Mouse (Mus musculus): ENCODE data around the gene Setd2.

Gene Setd2

GRCm38 (mm10) chr9:110532538-110533291 lies at the start of gene Setd2:
TSS of gene Setd2 (plus strand) at chr9:110532597.
- peak; percentile 55 to 66 for DNase-seq (ENCODE audit: low spot score in 2 of 2)

DNA sequence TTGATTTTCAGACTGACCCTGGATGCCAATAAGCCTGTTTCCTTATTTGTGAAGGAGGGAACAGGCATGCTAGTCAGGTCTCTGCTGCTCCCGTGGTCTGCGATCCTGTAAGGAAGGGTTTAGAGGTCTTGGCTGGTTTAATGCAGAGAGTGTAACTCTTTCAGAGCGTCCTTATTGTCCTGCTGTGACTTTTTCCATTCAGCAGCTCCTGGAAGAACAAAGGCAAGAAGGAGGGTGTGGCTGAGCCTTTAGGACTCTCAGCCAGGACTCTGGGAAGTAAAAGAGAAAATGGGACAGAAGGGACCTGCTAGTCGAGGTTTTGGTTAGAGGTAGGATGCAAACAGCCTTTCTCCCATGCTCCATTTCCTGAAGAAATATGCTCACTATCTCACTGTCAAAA lies 43.6 kb upstream of the Setd2 start:
- DNase-seq (ENCODE audit: low spot score in 2 of 2) = no peak

GRCm38 (mm10) chr9:110490913-110491312 lies 41.5 kb upstream of the Setd2 start:
- no peak for DNase-seq (ENCODE audit: low spot score in 2 of 2)

DNA sequence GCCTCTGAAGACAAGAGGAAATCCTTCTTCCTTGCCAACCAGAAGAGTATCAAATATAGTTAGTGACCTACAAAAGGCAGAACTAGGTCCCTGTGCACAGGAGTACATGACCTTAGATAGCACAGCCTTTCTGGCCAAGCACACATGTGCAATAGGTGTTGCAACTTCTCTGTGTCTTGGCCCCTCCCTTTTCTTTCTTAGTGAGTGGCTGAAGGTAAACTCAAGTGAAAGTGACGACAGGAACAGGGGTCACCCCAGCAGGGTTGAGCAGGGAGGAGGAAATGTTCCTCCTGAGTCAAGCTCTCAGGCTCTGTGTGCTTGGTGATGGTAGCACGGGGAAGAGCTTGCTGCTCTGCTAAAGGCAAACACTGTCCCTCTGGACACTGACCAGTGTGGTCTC lies 6.7 kb upstream of the Setd2 start:
- peak in 1 of 2 experiments; percentile 16 for DNase-seq (ENCODE audit: low spot score in 2 of 2)

- DNase-seq (ENCODE audit: low spot score in 2 of 2) = no peak
Measured at GRCm38 (mm10) chr9:110529002-110529737, 3.2 kb upstream of the Setd2 start.

DNA sequence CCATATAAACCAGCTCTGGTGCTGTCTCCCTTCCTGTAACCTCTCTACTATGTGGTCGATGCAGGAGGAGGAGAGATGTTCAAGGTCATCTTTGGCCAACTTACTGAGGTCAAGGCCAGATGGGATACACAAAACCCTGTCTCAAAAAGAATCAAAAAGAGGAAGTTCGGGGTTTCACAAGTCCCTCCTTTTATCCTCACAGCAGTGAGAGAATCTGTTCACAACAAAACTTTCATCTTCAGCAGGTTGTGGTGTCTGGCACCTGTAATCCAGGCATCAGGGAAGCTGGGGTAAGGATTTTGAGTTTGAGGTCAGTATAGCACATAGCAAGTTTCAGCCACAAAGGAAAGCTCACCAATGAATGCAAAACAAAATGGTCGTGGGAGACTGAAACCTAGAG lies 1.7 kb upstream of the Setd2 start:
- no peak for DNase-seq (ENCODE audit: low spot score in 2 of 2)

DNA sequence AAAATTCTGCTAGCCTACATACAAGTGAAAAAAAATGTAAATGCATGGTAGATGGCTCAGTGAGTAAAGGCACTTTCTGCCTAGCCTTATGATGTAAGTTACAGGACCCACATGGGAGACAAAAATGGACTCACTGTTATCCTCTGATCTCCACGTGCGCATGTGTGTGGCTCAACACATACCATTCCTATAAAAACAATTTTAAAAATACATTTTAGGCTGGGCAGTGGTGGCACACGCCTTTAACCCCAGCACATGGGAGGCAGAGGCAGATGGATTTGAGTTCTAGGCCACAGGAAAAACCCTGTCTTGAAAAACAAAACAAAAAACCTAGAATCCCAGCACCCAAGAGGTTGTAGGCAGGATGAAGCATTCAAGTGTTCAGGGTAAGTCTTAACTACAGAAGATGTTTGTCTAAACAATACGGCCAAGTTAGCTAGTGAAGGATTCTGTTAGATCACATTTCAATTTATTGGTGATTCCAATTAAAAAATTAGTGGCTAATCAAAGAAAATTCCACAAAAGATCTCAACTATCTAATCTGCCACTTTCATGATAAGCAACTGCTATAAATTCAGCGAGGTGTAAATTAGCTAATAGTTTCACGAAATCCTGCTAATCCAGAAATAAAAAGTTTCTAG lies 1.1 kb upstream of the Setd2 start:
- no peak for DNase-seq (ENCODE audit: low spot score in 2 of 2)

- peak; percentile 89 to 95 for DNase-seq (ENCODE audit: low spot score in 2 of 2)
Measured at GRCm38 (mm10) chr9:110531914-110532489, 395 bp upstream of the Setd2 start.

DNA sequence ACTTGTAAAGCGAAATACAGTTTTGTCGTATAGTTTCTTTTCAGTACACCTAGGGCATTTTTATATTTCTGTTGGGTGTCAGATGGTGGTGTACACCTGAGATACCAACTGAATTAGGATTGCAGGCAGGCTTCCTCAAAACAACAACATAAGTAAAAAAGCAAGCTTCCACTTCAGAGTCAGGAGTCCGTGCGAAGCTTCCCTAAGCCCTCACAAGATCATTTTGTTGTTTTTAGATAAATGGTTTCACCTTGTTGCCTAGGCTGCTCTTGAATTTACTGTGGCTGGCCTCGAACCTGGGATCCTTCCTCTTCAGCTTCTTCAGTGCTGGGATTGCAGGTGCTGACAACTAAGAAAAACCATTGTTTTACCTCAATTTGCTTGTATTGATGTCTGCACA lies 1.2 kb downstream of the Setd2 start:
- DNase-seq (ENCODE audit: low spot score in 2 of 2) = no peak

GRCm38 (mm10) chr9:110535114-110535513 lies 2.7 kb downstream of the Setd2 start:
- no peak for DNase-seq (ENCODE audit: low spot score in 2 of 2)

GRCm38 (mm10) chr9:110536636-110537035 lies 4.2 kb downstream of the Setd2 start:
- no peak for DNase-seq (ENCODE audit: low spot score in 2 of 2)

- DNase-seq (ENCODE audit: low spot score in 2 of 2) = no peak
Measured at GRCm38 (mm10) chr9:110538511-110538910, 6.1 kb downstream of the Setd2 start.

DNA sequence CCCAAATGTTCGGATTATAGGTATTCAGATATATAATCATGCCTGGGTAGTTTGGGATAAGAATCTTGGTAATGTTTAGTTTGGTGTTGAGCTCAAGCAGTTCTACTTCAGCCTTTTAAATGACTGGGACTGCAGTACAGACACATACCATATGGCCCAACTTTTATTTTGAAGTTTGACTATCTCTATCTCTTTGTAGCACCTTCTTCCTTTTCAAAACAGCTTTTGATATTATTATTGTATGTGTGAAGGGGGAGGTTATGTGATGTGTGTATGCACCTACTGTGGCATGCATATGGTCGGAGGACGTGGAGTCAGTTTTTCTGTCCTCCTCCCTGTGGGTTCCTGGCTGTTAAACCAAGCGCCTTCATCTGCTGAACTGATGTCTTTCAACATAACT lies 9.6 kb downstream of the Setd2 start:
- no peak for DNase-seq (ENCODE audit: low spot score in 2 of 2)

DNA sequence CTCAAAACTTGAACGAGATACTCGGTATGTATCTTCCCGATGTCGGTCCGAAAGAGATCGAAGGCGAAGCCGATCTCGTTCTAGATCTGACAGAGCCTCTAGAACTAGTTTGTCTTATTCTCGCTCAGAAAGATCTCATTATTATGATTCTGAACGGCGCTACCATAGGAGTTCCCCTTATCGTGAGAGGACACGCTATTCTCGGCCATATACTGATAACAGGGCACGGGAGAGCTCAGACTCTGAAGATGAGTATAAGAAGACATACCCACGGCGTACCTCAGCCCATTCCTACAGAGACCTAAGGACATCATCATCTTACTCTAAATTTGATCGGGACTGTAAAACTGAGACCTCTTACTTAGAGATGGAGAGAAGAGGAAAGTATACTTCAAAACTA lies 15.9 kb downstream of the Setd2 start:
- DNase-seq (ENCODE audit: low spot score in 2 of 2) = no peak

DNA sequence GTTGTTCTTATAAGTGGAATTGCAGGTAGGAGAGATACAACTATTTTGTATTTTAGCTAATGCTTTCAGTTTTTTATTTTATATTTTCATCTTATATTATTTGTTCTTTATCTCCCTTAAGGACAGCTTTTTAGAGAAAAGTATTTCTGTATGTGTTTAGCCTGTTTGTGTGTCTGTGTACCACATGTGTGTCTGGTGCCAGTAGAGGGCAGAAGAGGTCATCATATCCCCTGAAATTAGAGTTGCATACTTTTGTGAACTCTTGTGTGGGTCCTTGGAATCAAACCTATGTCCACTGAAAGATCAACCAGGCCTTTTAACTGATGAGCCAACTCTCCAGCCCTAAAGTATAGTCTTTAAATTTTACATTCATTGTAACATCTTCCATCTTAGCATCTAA lies 35.9 kb downstream of the Setd2 start:
- DNase-seq (ENCODE audit: low spot score in 2 of 2) = no peak

GRCm38 (mm10) chr9:110582161-110582560 lies 49.8 kb downstream of the Setd2 start:
- DNase-seq (ENCODE audit: low spot score in 2 of 2) = no peak

DNA sequence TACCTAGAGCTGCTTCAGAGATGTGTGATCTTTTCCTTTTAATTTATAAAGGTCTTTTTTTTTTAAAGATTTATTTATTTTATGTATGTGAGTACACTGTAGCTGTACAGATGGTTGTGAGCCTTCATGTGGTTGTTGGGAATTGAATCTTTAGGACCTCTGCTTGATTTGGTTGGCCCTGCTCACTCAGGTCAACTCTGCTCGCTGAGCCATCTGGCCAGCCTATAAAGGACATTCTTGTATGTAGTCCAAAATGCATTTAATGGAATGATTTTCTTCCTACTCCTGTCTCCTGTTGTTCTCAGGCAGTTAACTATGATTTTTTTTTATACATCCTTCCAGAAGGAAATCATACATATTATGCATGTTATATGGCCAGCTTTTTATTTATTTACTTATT lies 51.1 kb downstream of the Setd2 start:
- no peak for DNase-seq (ENCODE audit: low spot score in 2 of 2)

- DNase-seq (ENCODE audit: low spot score in 2 of 2) = no peak
Measured at GRCm38 (mm10) chr9:110611471-110611870, 79.1 kb downstream of the Setd2 start.

DNA sequence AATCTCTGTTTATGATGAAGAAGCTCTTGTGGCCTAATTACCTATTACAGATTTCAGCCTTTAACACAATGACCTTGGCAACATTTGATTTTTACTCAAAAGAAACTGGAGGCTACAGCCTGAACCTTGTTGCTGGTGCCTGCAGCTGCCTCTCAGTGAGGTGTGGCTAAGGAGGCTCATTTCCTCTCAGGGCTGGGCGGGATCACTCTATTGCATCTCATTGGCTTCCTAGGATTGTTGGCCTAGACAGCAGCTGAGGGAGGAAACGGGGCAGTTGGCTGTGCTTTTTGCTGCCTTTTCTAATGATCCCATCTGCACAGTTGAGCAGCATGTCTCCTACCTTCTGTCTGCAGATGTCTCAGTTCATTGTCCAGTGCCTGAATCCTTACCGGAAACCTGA lies 84.7 kb downstream of the Setd2 start:
- no peak for DNase-seq (ENCODE audit: low spot score in 2 of 2)

- no peak for DNase-seq (ENCODE audit: low spot score in 2 of 2)
Measured at GRCm38 (mm10) chr9:110620180-110620579, 87.8 kb downstream of the Setd2 start.

DNA sequence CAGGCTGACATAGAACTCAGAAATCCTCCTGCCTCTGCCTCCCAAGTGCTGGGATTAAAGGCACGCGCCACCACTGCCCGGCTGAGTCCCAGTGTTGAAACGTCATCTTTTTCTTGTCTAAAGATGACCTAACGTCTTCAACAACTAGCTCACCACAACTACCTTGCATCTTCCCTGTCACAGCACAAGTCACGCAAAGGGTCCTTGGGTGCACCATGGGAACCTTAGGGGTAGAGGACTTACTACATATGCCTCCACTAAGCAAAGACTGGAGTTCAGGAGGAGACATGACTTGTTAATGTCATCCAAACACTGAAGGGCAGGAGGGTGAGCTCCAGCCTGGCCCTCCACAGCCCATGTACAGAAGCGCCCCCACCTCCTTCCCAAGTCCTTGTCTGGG lies 88.3 kb downstream of the Setd2 start:
- no peak for DNase-seq (ENCODE audit: low spot score in 2 of 2)

GRCm38 (mm10) chr9:110622621-110623219 lies 90.3 kb downstream of the Setd2 start:
- DNase-seq (ENCODE audit: low spot score in 2 of 2) = no peak

Data from urinary bladder, postnatal 36 days (tissue).